Mouse (Mus musculus) lung, embryonic 16.5 days (tissue): Measurements from ENCODE around the gene Babam2. TPM values are rescaled to one million over a fixed set of nuclear protein-coding genes. Genes with fewer than 3 reads are reported as not detected.
A peak's percentile ranks its signal among the peaks of the same experiment; 100 is the strongest.

ENCODE experiments used
- ATAC-seq: fragments of 200-750 bp; cut with Nextera tagmentation; 2 replicates; pipeline ENCODE4 v1.8.0; 2017; ENCODE audit warnings: low read depth, mild to moderate bottlenecking, moderate library complexity
- H3K27ac ChIP-seq: fragments of 300-500 bp; sonication (generic); 2 replicates; pipeline ENCODE4 v1.5.1; 2014; ENCODE audit warnings: mild to moderate bottlenecking, control low read depth, low read length
- H3K27me3 ChIP-seq: fragments of 300-500 bp; sonication (generic); 2 replicates; pipeline ENCODE4 v1.6.1; 2014; ENCODE audit warnings: low read depth, low read length, mixed read lengths; ENCODE audit not compliant: control insufficient read depth, insufficient read depth
- H3K36me3 ChIP-seq: fragments of 300-500 bp; sonication (generic); 2 replicates; pipeline ENCODE4 v1.6.1; 2014; ENCODE audit warnings: low read length; ENCODE audit not compliant: control insufficient read depth, insufficient read depth
- H3K4me1 ChIP-seq: fragments of 300-500 bp; sonication (generic); replicated peaks from 2 replicates; pipeline ENCODE4 v1.6.1; 2014; ENCODE audit warnings: low read length, mixed read lengths; ENCODE audit not compliant: control insufficient read depth, insufficient read depth
- H3K4me2 ChIP-seq: fragments of 300-500 bp; sonication (generic); 2 replicates; pipeline ENCODE4 v1.6.1; 2014; ENCODE audit warnings: low read depth, low read length, control low read depth
- H3K4me3 ChIP-seq: fragments of 300-500 bp; sonication (generic); 2 replicates; pipeline ENCODE4 v1.5.1; 2014; ENCODE audit warnings: mild to moderate bottlenecking, low read length, control low read depth
- H3K9ac ChIP-seq: fragments of 300-500 bp; sonication (generic); 2 replicates; pipeline ENCODE4 v1.6.1; 2014; ENCODE audit warnings: low read length, control low read depth
- H3K9me3 ChIP-seq: fragments of 300-500 bp; sonication (generic); 2 replicates; pipeline ENCODE4 v1.6.1; 2016; ENCODE audit warnings: low read length; ENCODE audit not compliant: control insufficient read depth
- WGBS: fragments of 180-500 bp; shearing (Covaris S2); extraction: QIAGEN DNeasy Blood & Tissue Kit; methylation state at CpG from one replicate; pipeline ENCODE4 v1.1.7; 2014; 5-methylcytosine and 5-hydroxymethylcytosine counted together
- polyA plus RNA-seq: library from polyadenylated mRNA; unstranded; fragments of >200 nt; fragmentation: Nextera tagmentation; extraction: Ambion mirVana; gene quantifications from 2 replicates; pipeline ENCODE4 v1.2.1, GENCODE M21; 2015

Babam2 gene
- polyA plus RNA-seq, 1 experiment from 2014 or later: 51.9 TPM

DNA sequence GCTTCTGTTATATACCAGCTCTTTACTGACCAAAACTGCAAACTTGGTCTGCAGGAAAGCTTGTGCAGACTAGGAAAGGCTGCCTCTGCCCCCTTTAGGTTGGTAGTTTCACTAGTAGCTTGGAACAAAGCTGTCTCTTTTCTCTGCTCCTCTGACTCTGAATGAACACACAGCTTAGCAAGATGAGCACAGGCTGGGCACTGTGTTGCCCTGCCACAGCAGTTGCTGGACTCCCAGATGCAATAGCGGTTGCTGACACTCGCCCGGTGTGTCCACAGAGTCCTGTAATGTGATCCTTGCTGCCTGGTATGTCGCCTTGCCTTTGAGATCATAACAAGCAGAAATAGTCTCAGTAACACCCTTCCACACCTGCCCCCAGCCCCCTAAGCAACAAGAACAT is 373.8 kb downstream of the Babam2 start:
- WGBS: 58% methylated on average over 4 of the region's 4 CpGs

DNA sequence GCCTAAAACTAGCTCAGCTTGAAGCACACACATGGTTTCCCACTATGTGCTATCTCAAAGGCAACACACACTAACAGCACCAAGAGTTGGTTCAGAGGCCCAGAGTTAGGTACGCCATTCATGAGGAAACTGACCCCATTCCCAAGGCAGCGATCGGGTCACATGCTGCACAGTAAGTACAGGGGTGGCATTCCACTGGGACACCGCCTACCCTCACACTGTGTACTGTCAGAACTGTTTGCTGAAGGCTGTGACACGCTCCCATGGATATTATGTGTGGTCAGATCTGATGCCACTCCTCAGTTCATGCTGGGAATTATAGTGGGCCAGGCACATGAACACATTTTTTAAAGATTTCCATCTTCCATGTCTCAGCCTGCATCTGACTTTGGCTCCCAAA is 374.3 kb downstream of the Babam2 start:
- Histone ChIP-seq H3K4me3 (no peak overlapping the region), H3K4me1 (no peaks in the 10 kb centered on the region), H3K36me3 (no peaks in the 10 kb centered on the region), H3K27me3 (no peaks in the 10 kb centered on the region), H3K27ac (no peak overlapping the region), H3K9me3 (no peaks in the 10 kb centered on the region), H3K9ac (no peak overlapping the region), H3K4me2 (no peak overlapping the region)
- WGBS: 82% methylated on average over 5 of the region's 5 CpGs
- no peak for ATAC-seq

More for the DNA sequence above, 373.8 kb downstream of the Babam2 start:
- H3K4me3 ChIP-seq: no peak overlapping the region
- no peak overlapping the region for H3K4me2 ChIP-seq
- no peaks in the 10 kb centered on the region for H3K27me3 ChIP-seq
- peaks cover 2% of the 10 kb centered on the region for H3K4me1 ChIP-seq
- no peaks in the 10 kb centered on the region for H3K9me3 ChIP-seq
- no peaks in the 10 kb centered on the region for H3K36me3 ChIP-seq
- no peak for ATAC-seq
- no peak overlapping the region for H3K27ac ChIP-seq
- H3K9ac ChIP-seq: no peak overlapping the region

DNA sequence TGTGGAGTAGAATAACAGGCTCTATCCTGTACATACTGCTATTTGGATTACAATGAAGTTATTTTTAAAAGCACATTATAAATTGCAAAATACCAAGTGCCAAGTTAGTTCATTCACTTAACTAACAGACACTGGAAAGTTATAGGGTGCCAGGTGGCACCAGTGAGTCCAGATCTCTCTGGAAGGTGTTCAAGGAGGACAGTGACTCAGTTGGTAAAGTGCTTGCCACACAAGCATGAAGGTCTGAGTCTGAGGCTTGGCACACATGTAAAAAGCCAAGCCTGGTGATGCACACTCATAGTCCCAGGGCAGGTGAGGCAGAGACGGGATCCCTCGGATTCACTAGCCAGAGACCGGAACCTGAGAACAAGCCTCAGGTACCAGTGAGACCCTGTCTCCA is 375.4 kb downstream of the Babam2 start:
- Histone ChIP-seq H3K27me3 (no peaks in the 10 kb centered on the region), H3K27ac (no peak overlapping the region), H3K4me3 (no peak overlapping the region), H3K4me1 (no peaks in the 10 kb centered on the region), H3K36me3 (no peaks in the 10 kb centered on the region), H3K4me2 (no peak overlapping the region), H3K9ac (no peak overlapping the region), H3K9me3 (no peaks in the 10 kb centered on the region)
- WGBS: 91% methylated on average over 3 of the region's 3 CpGs
- no peak for ATAC-seq

DNA sequence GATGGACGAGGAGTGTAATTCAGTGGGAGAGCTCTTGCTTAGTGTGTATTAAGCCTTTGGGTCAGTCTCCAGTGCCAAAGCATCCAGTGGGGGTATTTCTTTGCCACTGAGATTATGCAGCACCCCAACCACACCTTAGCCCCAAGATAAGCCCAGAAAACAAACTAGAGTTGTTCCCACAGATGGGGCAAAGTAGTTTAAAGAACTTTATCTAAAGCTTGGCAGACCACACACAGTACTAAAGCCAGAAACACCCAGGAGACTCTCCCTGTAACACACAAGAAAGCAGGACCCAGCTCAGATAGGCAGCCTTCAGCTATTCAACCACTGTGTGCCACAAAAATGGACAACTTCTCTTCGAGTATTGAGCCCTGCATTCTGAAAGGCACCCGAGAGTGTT is 376.6 kb downstream of the Babam2 start:
- H3K36me3 ChIP-seq: no peaks in the 10 kb centered on the region
- WGBS: 85% methylated on average over 3 of the region's 3 CpGs
- H3K27me3 ChIP-seq: no peaks in the 10 kb centered on the region
- ATAC-seq: no peak
- H3K4me1 ChIP-seq: no peaks in the 10 kb centered on the region
- no peak overlapping the region for H3K4me2 ChIP-seq
- H3K9me3 ChIP-seq: no peaks in the 10 kb centered on the region
- no peak overlapping the region for H3K9ac ChIP-seq
- H3K4me3 ChIP-seq: no peak overlapping the region
- H3K27ac ChIP-seq: no peak overlapping the region

DNA sequence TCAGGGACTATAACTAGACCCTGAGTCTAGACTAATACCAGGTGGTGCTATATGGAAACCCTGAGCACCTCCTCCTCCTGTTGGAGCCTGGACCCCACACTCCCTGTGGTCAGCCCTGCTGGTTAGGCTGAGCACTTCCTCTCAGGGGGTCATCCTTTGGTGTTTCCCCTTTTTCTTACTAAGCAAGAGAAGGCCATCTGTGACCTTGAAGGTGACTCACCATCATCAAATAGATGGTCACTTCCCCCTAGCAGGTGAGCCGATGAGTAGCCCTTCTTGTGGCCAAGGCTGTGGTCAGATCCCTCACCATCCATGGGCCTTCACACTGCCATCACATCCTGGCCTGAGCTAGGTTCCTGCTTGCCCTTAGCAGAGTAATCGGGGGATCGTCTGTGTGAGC is 379.7 kb downstream of the Babam2 start:
- no peaks in the 10 kb centered on the region for H3K9me3 ChIP-seq
- no peak overlapping the region for H3K9ac ChIP-seq
- no peaks in the 10 kb centered on the region for H3K27me3 ChIP-seq
- no peak for ATAC-seq
- no peaks in the 10 kb centered on the region for H3K36me3 ChIP-seq
- 83% methylated on average over 3 of the region's 3 CpGs for WGBS
- peaks cover 7% of the 10 kb centered on the region for H3K4me1 ChIP-seq
- no peak overlapping the region for H3K4me3 ChIP-seq
- no peak overlapping the region for H3K4me2 ChIP-seq
- no peak overlapping the region for H3K27ac ChIP-seq

DNA sequence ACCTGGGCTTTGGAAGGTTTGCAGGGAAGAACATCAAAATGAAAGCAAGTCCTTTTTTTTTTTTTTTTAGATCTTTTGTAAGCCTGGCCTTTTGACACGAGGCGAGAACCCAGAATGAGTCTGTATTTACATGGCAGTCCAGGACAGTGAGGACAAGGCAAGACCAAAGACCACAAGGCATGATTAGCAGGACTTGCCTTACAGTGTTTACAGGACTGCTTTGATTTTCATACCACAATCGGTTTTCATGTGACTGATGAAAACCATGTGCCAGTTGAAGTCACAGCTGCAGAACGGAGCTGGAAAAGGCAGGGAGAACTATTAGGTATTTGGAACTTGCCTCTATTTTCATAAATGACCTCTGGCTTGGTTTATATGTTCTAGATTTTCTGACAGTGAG is 381.5 kb downstream of the Babam2 start:
- Histone ChIP-seq H3K4me3 (no peak overlapping the region), H3K4me1 (peaks cover 7% of the 10 kb centered on the region), H3K36me3 (no peaks in the 10 kb centered on the region), H3K4me2 (no peak overlapping the region), H3K9me3 (no peaks in the 10 kb centered on the region), H3K27ac (no peak overlapping the region), H3K9ac (no peak overlapping the region), H3K27me3 (no peaks in the 10 kb centered on the region)
- whole genome bisulfite sequencing: 51% methylated on average over 4 of the region's 4 CpGs
- ATAC-seq: no peak

DNA sequence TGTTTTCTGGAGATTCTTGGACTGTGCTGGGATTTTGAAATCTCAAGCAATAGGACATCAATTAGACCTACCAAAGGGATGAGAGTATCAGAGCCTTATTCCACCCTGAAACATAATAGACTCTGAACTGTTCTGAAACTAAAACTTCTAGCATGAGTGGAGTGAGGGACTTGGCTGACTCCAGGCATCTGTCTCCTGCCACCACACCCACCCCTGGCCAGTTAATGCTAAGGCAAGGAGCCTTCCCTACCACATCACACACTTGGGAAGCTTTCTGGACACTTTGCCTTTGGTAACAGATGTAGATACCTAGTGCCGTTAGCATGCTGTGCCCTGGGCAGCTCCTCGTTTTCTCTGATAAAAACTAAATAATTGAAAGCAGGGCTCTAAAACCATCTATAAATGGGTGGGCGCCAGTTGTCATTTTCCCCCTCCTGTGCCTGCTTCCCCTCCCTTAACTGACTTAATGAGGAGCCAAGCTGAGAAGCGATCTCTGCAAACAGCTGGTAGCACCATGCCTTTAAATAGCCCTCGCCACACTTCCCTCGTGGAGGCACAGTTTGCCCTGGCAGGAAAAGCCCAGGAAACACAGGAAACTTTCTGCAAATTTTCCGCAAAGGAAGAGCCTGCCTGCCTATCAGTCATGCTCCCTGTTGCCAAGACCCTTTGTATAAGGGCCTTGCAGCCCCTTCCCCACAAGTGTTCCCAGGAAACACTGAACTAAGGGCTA is 383.2 kb downstream of the Babam2 start:
- ATAC-seq: no peak
- Histone ChIP-seq H3K9me3 (no peaks in the 10 kb centered on the region), H3K9ac (no peak overlapping the region), H3K4me2 (no peak overlapping the region), H3K4me3 (no peak overlapping the region), H3K27me3 (no peaks in the 10 kb centered on the region), H3K27ac (no peak overlapping the region), H3K4me1 (peaks cover 9% of the 10 kb centered on the region), H3K36me3 (no peaks in the 10 kb centered on the region)
- 44% methylated on average over 7 of the region's 7 CpGs for WGBS

DNA sequence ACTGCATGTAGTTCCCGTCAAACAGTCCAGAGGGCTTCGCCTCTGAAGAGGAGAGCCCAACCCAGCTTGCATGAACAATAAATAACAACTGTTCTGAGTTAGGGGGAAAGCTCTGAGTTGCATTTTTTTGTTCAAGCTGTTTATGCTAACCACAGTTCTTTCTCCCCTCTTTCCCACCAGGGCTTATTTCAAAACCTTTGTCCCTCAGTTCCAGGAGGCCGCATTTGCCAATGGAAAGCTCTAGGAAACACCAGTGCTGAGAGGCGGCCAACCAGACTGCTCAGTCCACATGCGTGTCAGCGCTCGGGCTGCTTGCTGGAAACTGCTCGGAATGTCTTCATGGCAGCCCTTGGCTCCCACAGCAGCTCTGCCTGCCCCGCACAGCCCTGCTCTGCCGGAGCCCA is 386.9 kb downstream of the Babam2 start:
- peak; percentile 76 for ATAC-seq
- WGBS: 62% methylated on average over 10 of the region's 10 CpGs

DNA sequence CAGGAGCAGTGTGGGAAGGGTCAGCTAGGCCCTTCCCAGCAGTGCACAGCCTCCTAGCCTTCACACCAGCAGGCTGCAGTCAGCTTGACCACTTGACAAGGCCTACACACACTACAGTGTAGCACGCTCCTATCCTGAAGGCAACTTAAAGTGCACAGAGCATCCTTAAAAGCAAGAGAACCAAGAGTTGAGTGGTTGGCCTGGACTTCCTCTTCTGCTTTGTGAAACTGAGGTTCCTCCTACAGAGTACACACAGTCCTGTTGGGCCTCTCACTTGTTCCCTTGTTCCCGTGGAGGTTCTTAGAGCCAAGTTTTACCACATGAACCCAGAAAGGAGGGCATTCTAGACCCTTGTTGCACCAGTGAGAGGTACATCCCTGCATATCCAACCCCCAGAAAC is 388.1 kb downstream of the Babam2 start:
- 86% methylated on average over 2 of the region's 2 CpGs for WGBS

More for the DNA sequence above, 386.9 kb downstream of the Babam2 start:
- H3K4me3 ChIP-seq: no peak overlapping the region
- no peak overlapping the region for H3K9ac ChIP-seq
- no peak overlapping the region for H3K4me2 ChIP-seq
- H3K4me1 ChIP-seq: peaks cover 9% of the 10 kb centered on the region
- no peaks in the 10 kb centered on the region for H3K36me3 ChIP-seq
- H3K9me3 ChIP-seq: no peaks in the 10 kb centered on the region
- no peaks in the 10 kb centered on the region for H3K27me3 ChIP-seq
- no peak overlapping the region for H3K27ac ChIP-seq

DNA sequence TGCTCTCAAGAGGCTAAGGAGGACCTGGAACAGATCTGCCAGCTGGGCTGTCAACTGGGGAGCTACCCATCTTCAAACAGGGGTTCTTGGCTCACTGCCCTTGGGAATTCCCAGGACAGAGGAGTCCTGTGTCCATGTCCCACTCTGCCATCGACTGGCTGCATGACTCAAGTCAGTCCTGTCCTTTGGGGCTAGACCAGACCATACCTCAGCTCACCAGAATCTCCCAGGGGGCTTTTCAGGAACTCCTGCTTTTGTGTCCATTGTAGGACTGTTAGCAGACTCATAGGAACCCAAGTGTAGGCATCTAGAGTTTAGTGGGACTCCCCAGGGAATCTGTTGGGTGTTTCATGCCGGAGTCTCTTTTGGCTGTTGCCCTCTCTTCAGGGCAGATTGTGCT is 388.5 kb downstream of the Babam2 start:
- WGBS: 91% methylated on average over 2 of the region's 2 CpGs
- Histone ChIP-seq H3K36me3 (no peaks in the 10 kb centered on the region), H3K4me1 (peaks cover 4% of the 10 kb centered on the region), H3K9ac (no peak overlapping the region), H3K4me3 (no peak overlapping the region), H3K27me3 (no peaks in the 10 kb centered on the region), H3K9me3 (no peaks in the 10 kb centered on the region), H3K27ac (no peak overlapping the region), H3K4me2 (no peak overlapping the region)
- no peak for ATAC-seq

More for the DNA sequence above, 388.1 kb downstream of the Babam2 start:
- Histone ChIP-seq H3K9ac (no peak overlapping the region), H3K27ac (no peak overlapping the region), H3K27me3 (no peaks in the 10 kb centered on the region), H3K4me2 (no peak overlapping the region), H3K4me3 (no peak overlapping the region), H3K4me1 (peaks cover 8% of the 10 kb centered on the region), H3K9me3 (no peaks in the 10 kb centered on the region), H3K36me3 (no peaks in the 10 kb centered on the region)
- no peak for ATAC-seq
